Mouse (Mus musculus) left cerebral cortex, adult 8-10 months (tissue): Measurements from ENCODE around the gene Smdt1. TPM values are rescaled to one million over a fixed set of nuclear protein-coding genes. Genes with fewer than 3 reads are reported as not detected.
"Not testable (repeated sequence)": the region's sequence is repeated elsewhere in the genome, so short reads cannot be mapped to it uniquely, and the experiment has no call there.

Source experiments
- DNase-seq, 2 experiments: peaks; one replicate each; pipeline ENCODE4 v3.0.0; 2022; ENCODE audit warnings: low spot score in 2 of 2
- total RNA-seq, 4 experiments: library from RNA; stranded (reverse); gene quantifications; 2 replicates each; pipeline ENCODE4 v1.2.4; 2022

The Smdt1 gene
- total RNA-seq, 4 experiments from 2014 or later: 143 to 154 (median 149) TPM

DNA sequence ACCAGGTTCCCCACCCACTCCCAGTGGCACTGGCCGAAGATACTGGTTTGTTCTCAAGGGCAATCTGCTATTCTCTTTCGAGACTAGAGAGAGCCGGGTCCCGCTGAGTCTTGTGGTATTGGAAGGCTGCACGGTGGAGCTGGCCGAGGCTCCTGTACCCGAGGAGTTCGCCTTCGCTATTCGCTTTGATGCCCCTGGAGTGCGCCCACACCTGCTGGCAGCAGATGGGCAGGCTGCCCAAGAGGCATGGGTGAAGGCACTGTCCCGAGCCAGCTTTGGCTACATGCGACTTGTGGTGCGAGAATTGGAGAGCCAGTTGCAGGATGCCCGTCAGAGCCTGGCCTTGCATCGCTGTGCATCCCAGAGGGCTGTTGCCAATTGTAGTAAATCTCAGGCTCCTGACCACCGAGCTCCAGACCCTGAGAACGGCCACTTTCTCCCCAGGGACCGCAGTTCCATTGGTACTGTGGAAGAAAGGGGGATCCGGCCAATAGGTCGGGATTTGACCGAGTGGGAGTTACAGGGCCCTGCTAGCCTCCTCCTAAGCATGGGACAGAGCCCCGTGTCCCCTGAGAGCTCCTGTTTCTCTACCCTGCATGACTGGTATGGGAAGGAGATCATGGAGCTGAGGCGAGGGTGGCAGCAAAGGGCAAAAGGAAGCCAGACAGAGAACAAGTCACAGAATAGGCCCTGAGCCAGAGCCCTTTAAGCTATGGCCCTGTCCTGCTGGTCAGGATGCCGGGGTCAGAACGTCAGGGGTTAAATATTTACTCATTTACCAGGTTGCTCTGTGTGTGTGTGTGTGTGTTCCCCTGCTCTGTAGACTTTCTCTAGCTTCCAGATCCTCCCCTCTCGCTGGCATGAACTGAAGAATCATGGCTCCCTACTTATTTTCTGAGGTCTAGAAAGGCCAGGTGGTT lies 4.9 kb downstream of the Smdt1 start:
- no peak for DNase-seq

- no peak for DNase-seq
Measured at GRCm38 (mm10) chr15:82344971-82345370, 6.2 kb downstream of the Smdt1 start.

- peak; percentile 95 to 97 for DNase-seq
Measured at GRCm38 (mm10) chr15:82345820-82346470, 7.2 kb downstream of the Smdt1 start.

- no peak for DNase-seq
Measured at GRCm38 (mm10) chr15:82346580-82347302, 8.0 kb downstream of the Smdt1 start.

DNA sequence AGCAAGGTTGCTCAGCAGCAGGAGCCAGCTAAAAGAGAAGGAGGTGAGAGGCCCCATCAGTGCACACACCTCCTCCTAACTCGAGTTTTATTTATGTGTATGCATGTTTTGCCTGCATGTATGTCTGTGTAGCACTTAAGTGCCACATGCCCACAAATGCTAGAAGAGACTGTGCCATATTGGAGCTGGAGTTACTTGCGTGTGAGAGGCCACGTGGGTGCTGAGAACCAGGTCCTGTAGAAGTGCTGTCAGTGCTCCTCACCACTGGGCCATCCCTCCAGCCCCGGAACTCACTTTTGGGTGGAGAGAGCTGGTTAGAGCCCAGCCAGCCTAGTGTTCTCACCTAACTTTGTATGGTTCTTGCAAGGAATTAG lies 8.5 kb downstream of the Smdt1 start:
- no peak for DNase-seq

GRCm38 (mm10) chr15:82347852-82348251 lies 9.1 kb downstream of the Smdt1 start:
- DNase-seq: no peak

DNA sequence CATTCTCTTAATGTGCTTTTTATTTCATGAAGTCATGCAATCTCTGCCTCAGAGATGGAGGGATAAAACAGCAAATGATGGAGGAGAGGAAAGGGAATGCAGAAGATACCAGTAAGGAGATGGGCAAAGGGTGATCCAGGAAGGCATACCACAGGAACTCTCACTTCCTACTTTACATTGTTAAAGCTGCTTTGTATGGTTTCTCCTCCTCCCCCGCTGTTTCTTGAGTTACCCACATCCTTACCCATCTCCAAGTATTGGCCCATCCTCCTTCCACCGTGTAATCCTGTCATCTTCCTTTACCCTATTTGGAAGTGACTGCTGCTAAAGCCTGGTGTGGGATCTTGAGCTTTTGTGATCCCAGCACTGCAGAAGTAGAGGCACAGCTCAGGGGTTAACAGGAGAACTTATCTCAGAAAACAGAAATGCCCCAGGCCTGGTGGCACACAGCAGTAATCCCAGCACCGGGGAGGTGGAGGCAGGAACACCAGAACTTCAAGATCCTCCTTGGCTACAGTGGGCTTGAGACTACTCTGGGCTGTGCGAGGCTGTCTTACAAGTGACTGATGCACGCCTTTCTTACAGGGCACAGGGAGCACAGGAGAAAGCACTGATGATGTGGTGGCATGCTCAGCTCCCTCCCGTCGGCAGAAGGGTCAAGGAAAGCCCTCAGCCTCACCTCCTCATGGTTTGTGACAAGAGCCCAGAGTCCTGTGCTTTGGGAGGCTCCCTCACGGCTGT lies 9.7 kb downstream of the Smdt1 start:
- no peak for DNase-seq

DNA sequence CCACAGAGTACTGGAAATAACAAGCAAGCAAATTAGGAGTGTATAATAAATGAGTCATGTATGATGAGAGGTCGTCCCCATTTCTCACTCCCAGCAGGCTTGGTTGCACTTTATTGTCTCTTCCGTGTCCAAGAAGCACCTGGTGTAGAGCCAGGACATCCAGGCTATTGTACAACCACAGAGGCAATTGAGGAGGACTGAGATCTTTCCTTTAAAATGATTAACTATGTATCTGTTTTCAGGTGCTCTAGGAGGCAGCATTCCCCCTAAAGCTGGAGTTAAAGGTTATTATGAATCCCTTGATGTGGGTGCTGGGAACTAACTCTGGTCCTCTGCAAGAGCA lies 10.2 kb downstream of the Smdt1 start:
- DNase-seq: no peak

DNA sequence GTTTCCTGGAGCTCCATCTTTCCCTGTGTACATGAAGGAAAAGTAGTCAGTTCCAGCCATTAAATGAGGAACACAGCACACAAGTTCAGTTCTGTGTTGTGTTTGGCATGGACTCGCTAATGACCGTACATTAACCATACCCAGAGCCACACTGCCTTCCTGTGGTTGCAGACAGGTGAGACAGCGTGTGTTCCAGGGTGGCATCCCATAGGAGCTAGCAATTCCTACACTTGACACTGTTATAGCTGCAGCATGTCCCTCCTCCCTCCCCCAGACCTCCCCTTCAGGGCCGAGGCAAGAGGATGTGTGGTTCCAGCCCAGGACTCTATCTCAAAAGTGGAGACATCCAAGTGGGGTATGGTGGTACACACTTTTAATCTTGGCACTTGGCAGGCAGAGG lies 11.6 kb downstream of the Smdt1 start:
- DNase-seq: no peak

DNA sequence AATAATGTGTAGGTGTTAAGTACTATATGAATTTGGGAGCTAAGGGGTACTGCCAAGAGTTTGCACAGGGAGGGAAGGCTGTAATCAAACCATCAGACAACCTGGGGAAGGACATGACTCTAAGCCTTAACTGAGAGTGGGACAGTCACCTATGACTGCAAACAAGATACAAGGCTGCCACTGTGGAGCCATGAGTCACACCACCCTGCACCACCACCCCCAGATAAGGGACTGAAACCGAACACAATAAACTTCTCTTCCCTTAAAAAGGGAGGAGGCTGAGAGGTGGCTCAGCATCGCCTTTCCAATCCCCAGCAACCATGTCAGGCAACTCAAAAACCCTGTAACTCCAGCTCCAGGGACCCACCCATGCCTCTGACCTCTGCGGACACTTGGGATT lies 12.7 kb downstream of the Smdt1 start:
- DNase-seq: no peak

DNA sequence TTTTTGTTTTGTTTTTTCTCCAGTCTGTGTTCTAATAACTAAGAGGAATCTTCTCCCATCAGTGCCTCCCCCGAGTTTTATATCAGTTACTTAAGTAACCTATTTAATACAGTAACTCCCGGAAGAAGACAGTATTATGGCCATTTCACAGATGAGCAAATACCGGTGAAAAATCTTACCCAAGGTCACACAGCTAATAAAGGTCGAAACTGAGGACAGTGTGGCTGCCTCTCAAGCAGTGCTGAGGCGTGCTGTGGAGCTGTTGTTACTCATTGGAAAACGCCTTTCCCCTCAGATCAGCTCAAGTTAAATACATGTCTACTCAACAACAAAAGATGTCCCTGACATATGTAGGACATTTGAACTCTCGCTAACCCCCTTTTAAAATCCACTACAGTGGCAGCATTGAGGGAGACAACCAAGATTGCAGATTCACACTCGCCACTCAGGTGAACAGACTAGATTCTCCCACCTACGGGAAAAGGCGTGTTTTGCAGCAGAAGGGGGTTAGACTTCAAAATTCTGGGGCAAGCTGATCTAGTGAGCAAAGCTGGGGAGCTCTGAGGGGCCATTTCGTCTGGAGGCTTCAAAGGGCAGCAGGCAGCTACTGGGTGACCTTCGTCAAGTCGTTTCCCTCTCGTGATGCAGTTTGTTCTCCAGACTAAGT lies 14.5 kb downstream of the Smdt1 start:
- DNase-seq: no peak

- peak in 1 of 2 experiments; percentile 47 for DNase-seq
Measured at GRCm38 (mm10) chr15:82353745-82354113, 15.0 kb downstream of the Smdt1 start.

DNA sequence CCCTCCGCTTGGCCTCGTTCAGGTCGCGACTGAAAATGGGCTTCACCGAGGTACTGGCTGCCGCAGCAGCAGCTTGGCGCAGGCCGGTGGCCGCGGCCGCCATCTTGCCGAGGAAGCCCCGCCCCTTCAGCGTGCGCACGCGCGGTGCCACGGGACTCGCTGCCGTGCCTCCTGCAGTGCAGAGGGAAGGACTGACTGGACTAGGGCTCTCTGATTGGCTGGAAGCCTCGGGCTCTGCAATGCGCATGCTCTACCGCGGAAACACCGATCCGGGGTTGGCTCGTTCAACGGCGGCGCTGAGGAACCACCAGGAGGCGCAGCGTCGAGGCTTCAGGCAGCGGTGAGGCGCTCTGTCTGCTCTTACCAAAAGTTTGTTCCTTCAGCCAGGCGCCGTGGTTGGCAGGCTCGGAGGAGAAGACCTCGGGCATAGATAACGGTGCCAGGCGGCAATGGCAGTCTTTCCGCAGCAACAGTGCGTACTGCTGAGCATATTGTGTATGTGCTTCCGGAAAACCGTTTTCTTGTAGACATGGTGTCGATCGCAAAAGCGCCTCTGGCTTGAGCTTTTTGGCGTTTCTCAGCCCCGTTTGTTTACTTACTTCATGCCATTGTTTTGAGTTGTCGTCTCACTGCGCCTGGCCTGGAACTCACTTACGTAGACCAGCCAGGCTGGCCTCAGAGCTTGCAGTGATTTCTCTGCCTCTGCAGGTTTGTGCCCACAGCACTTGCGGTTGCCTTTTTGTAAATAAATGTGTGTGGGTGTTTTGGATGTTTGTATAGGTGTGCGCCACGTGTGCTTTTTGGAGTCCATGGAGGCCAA lies 15.6 kb downstream of the Smdt1 start, which contains the start of gene Ndufa6:
TSS of gene Ndufa6 (minus strand) at position 197 of the 820 bp plus-strand sequence.
- peak; percentile 84 to 97 for DNase-seq

GRCm38 (mm10) chr15:82358431-82359260 lies 19.9 kb downstream of the Smdt1 start:
- no peak for DNase-seq

- DNase-seq: peak in 1 of 2 experiments; percentile 4
Measured at GRCm38 (mm10) chr15:82361459-82362018, 22.8 kb downstream of the Smdt1 start.

DNA sequence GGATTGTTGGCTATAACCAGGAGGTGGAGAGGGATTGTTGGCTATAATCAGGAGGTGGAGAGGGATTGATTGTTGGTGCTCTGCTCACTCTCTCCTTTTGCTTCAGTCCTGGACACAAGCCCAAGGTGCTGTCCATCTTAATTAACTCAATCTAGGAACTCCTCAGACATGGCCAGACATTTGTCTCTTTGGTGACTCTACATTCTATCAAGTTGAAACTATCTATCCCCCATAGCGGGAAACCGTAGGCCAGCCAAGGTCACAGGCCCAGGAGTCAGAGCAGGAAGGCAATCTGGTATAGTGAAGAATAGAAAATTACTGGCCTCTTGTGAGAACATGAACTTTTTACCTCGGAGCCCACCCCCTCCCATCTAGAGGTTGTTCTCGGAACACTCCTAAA lies 23.5 kb downstream of the Smdt1 start:
- no peak for DNase-seq

GRCm38 (mm10) chr15:82363801-82364200 lies 25.0 kb downstream of the Smdt1 start:
- DNase-seq: not testable (repeated sequence)

DNA sequence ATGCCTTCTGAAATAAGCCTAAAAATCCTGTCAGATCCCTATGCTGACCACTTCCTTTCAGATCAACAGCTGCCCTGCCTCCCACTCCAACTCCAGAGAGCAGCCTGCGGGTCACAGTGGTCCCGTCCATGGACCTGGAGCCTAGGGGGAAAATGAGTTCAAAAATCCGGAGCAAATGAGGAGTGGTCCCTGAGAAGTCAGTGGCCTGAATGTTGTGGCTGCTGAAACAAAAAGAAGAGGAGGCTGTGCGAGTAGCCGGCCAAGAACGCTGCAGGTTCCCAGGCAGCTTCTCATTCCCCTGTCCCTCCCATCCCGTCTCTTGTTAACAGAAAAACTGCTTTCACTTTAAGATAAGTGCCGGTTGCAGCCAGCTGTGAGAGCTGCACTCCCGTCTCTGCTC lies 25.8 kb downstream of the Smdt1 start:
- DNase-seq: not testable (repeated sequence)

DNA sequence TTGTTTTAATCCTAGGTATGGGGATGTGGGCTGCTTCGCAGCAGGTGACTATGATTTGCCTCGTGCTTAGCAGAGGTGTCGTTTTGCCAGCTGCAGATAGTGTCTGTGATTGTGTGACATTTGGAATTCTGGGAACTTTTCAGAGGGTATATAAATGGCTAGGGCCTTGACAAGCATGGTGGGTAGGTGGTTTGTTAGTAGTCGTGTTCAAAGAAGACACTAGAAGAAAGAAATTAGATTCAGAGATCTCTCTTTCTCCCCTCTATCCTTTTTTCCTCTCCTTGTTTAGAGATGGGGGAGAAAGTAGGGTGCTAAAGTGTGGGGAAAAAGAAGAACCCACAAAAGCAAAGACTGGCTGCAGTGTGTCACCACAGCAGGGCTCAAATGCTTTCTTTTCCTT lies 29.4 kb downstream of the Smdt1 start:
- DNase-seq: no peak
